Mouse (Mus musculus): ENCODE results near the gene Cyth1.

Gene Cyth1

GRCm38 (mm10) chr11:118226850-118227249 is 21.5 kb downstream of the Cyth1 start:
- in situ Hi-C loops (cut with MboI; ENCODE audit: unreplicated experiment in 2 of 2): no loop called here

- in situ Hi-C loops (cut with MboI; ENCODE audit: unreplicated experiment in 2 of 2): no loop called here
Measured at GRCm38 (mm10) chr11:118225862-118226261, 22.5 kb downstream of the Cyth1 start.

DNA sequence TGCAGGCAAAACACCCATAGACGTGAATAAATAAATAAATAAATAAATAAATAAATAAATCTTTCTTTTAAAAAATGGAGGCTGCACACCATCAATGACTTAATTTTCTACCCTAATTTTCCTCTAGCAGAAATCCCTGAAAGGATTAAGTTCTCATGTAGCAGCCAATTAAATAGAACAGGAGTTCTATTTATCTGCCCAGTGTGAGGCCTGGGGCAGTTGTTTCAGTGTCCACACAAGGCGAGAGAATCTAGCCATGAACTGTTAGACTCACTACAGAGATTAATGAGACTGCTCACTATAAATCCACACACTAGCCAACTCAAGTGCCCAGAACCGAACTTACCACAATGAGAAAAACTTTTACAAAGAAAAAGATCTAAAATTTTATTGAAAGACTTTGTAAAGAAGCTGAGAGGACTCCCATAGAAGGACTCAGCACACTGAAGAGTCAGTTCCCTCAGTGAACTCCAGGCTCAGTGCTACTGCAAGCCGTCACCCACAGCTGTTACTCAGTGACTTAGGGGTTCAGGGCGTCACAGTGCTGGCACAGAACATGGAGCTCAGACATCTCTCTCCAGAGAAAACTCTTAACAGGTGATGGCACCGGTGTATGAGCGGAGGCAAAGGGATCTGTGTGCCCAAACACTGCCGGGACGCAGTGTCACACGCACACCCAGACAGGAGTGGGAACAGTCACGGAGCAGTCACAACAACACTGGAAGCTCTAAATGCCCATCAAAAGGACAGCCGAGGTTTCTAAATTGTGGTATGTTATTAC is 23.1 kb downstream of the Cyth1 start:
- in situ Hi-C loops (cut with MboI; ENCODE audit: unreplicated experiment in 2 of 2): no loop called here

GRCm38 (mm10) chr11:118223416-118224067 is 24.9 kb downstream of the Cyth1 start:
- in situ Hi-C loops (cut with MboI; ENCODE audit: unreplicated experiment in 2 of 2): no loop called here

DNA sequence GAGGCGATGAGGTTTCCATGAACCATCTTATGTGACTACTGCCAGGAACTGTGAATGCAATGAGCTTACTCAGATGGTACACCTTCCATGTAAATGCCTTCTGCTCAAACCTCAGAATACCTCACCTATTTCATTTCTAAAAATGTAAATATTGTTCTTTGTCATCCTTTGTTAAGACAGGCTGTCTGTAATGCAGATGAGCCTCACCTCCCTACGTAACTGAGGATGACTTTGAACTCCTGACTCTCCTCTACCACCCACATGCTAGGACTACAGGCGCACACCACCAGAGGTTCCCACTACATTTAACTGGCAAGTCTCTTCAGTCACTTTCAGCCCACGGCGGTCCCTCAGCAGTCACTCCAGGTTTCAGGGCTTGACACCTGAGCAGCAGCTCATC is 25.5 kb downstream of the Cyth1 start:
- in situ Hi-C loops (cut with MboI; ENCODE audit: unreplicated experiment in 2 of 2): no loop called here

GRCm38 (mm10) chr11:118222351-118222885 is 26.0 kb downstream of the Cyth1 start:
- in situ Hi-C loops (cut with MboI; ENCODE audit: unreplicated experiment in 2 of 2): no loop called here

GRCm38 (mm10) chr11:118220561-118221262 is 27.7 kb downstream of the Cyth1 start:
- in situ Hi-C loops (cut with MboI; ENCODE audit: unreplicated experiment in 2 of 2): no loop called here

GRCm38 (mm10) chr11:118219066-118219465 is 29.3 kb downstream of the Cyth1 start:
- in situ Hi-C loops (cut with MboI; ENCODE audit: unreplicated experiment in 2 of 2): loop anchor here (5.0 to 10.0 kb wide), 5 partner anchors 37 to 344 kb away; partner anchors contain the start of gene Tha1 (in 1 of the 2)

GRCm38 (mm10) chr11:118216468-118216867 is 31.9 kb downstream of the Cyth1 start:
- in situ Hi-C loops (cut with MboI; ENCODE audit: unreplicated experiment in 2 of 2): loop anchor here (5.0 to 10.0 kb wide), 5 partner anchors 34 to 342 kb away; partner anchors contain the start of gene Tha1 (in 1 of the 2)

DNA sequence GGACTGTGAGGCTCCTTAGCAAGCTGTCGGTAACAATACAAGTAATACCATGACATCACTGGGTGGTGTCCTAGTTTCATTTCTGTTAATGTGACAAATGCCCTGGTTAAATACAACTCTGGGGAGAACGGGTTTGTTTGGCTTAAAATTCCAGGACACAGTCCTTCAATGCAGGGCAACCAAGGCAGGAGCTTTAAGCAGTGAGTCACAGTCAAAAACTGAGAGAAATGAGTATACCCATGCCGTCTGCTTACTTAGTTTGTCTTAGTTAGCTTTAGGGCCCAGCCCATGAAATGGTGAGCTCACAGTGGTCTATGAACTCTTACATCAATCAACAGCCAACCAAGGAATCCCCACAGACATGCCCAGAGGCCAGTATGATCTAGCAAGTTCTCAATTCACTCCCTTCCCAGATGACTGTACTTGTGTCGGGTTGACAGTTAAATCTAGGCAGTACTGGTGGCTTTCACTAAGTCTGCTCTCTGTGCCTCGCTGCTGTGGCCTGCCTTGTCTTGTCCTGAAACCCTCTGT is 32.4 kb downstream of the Cyth1 start:
- in situ Hi-C loops (cut with MboI; ENCODE audit: unreplicated experiment in 2 of 2): loop anchor here (5.0 to 10.0 kb wide), 5 partner anchors 34 to 341 kb away; partner anchors contain the start of gene Tha1 (in 1 of the 2)

DNA sequence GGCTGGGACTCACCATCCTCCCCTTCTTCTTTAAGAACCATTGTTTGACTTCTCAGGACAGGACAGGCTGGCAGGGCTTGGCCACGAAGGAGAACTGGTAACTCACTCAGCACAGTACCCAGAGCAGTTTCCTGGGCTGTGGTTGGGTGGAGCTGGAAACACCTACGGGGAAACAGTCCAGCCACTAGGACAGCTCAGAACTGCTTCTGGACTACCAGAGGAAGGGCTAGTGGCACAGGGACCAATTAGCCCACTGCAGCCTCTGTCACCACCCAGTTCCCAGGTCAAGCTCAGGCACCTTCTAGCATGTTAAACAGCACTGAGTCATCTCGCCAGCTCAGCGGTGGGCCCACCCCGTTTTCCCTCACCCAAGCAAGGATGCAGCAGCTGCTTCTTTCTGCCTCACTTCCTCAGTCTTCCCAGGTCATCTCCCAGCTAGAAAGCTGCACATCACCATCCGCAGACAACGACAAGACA is 35.7 kb downstream of the Cyth1 start:
- in situ Hi-C loops (cut with MboI; ENCODE audit: unreplicated experiment in 2 of 2): loop anchor here (5.0 to 10.0 kb wide), 2 partner anchors 35 to 338 kb away; partner anchors contain the start of gene Tha1 (in 1 of the 2)

- in situ Hi-C loops (cut with MboI; ENCODE audit: unreplicated experiment in 2 of 2): loop anchor here (5.0 to 10.0 kb wide), 2 partner anchors 35 to 337 kb away; partner anchors contain the start of gene Tha1 (in 1 of the 2)
Measured at GRCm38 (mm10) chr11:118211749-118212635, 36.4 kb downstream of the Cyth1 start.

DNA sequence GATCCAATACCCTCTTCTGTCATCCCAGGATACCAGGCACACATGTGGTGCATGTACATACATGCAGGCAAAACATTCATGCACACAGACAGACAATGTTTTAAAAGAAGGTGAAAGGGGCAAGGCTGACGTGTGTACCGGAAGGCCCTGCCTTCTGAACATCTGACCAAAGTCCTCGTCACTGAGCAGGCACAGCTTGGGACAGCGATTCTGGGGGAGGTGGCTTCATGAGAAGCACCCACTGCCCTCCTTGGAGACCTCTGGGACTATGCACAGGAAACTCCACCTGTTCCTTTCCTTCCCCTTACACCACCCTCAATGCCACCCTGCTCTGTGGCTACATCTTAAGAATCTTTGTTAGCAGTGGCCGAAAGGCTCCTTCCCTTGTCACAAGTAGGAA is 37.4 kb downstream of the Cyth1 start:
- in situ Hi-C loops (cut with MboI; ENCODE audit: unreplicated experiment in 2 of 2): loop anchor here (5.0 to 10.0 kb wide), 2 partner anchors 34 to 336 kb away; partner anchors contain the start of gene Tha1 (in 1 of the 2)

DNA sequence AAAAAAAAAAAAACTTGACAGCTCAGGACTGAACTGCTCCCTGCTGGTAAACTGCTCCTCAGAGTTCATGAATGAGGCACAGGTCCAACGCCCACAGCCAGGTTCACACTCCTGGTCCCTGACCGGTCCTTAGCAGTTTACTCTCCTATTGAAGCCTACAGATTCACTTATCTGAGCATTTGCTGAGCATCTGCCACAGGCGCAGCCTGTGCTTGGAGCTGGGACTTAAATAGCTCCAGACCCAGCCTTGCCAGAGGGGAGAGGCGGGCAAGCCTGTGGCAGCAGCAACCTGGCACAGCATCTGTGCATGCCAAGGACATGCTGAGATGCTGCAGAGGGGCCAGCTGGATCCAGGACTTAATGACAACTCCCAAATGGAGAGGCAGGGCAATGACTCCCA is 38.3 kb downstream of the Cyth1 start:
- in situ Hi-C loops (cut with MboI; ENCODE audit: unreplicated experiment in 2 of 2): loop anchor here (5.0 to 10.0 kb wide), 2 partner anchors 33 to 335 kb away; partner anchors contain the start of gene Tha1 (in 1 of the 2)

DNA sequence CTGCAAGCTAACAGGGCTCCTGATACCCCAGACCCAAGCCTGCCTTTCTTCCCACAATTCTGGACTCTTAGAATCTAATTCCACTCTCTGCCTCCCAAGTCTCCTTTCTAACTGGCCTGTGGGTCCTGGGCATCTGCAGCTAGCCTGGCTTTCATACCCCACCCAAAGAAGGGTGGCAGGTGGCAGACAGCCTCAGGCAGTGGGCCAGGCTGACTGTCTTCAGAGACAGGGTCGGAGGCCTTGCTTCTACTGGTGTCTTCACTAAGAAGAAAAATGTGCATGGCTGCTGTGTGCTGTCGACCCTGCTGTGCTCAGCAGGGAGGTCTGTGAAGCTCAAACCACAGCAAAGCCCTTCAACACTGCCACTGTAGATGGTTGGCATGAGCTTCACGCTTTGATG is 39.0 kb downstream of the Cyth1 start:
- in situ Hi-C loops (cut with MboI; ENCODE audit: unreplicated experiment in 2 of 2): no loop called here

- in situ Hi-C loops (cut with MboI; ENCODE audit: unreplicated experiment in 2 of 2): no loop called here
Measured at GRCm38 (mm10) chr11:118208672-118209272, 39.6 kb downstream of the Cyth1 start.

GRCm38 (mm10) chr11:118207424-118208033 is 40.9 kb downstream of the Cyth1 start:
- in situ Hi-C loops (cut with MboI; ENCODE audit: unreplicated experiment in 2 of 2): no loop called here

GRCm38 (mm10) chr11:118206267-118206666 is 42.1 kb downstream of the Cyth1 start:
- in situ Hi-C loops (cut with MboI; ENCODE audit: unreplicated experiment in 2 of 2): no loop called here
